Mouse (Mus musculus): ENCODE measurements around the gene Plekhj1. TPM values are rescaled to one million over a fixed set of nuclear protein-coding genes. Genes with fewer than 3 reads are reported as not detected.
"Not testable (repeated sequence)": the region's sequence is repeated elsewhere in the genome, so short reads cannot be mapped to it uniquely, and the experiment has no call there.

Plekhj1 gene
- total and polyA plus RNA-seq, 2 experiments from 2014 or later = 74.4 to 99.4 TPM

GRCm38 (mm10) chr10:80832818-80833217, 34.4 kb upstream of the Plekhj1 start:
- DNase-seq (ENCODE audit: low spot score) (no peak), ATAC-seq (no peak)
- H3K36me3 ChIP-seq (ENCODE audit: insufficient read depth, low read length) = peaks cover 12% of the 10 kb centered on the region
- H3K9me3 ChIP-seq (ENCODE audit: low read length) = no peaks in the 10 kb centered on the region
- no peak for TF ChIP-seq CTCF (IDR thresholded peaks at IDR 0.05; ENCODE audit: low read depth)
- no peak overlapping the region for H3K4me3 ChIP-seq (ENCODE audit: low read length)
- H3K9ac ChIP-seq (replicated peaks; ENCODE audit: low read length) = no peak overlapping the region
- H3K27me3 ChIP-seq (ENCODE audit: insufficient read depth, low read length) = no peaks in the 10 kb centered on the region
- peaks cover 2% of the 10 kb centered on the region; the same call in 1 of the 2 replicates for H3K4me1 ChIP-seq (ENCODE audit: insufficient read depth, low read length)
- H3K4me2 ChIP-seq (ENCODE audit: low read depth, low read length) = no peak overlapping the region
- WGBS = 37% methylated on average over 7 of the region's 7 CpGs
- H3K27ac ChIP-seq = no peak overlapping the region

- peak; percentile 42 for DNase-seq (ENCODE audit: low spot score)
- H3K27me3 ChIP-seq (ENCODE audit: insufficient read depth, low read length) = no peaks in the 10 kb centered on the region
- no peaks in the 10 kb centered on the region for H3K9me3 ChIP-seq (ENCODE audit: low read length)
- no peak overlapping the region for H3K4me2 ChIP-seq (ENCODE audit: low read depth, low read length)
- no peak overlapping the region for H3K9ac ChIP-seq (replicated peaks; ENCODE audit: low read length)
- no peak overlapping the region for H3K27ac ChIP-seq
- 7% methylated on average over 9 of the region's 9 CpGs for WGBS
- ATAC-seq = no peak
- peaks cover 5% of the 10 kb centered on the region; the same call in 1 of the 2 replicates for H3K4me1 ChIP-seq (ENCODE audit: insufficient read depth, low read length)
- peaks cover 12% of the 10 kb centered on the region for H3K36me3 ChIP-seq (ENCODE audit: insufficient read depth, low read length)
- no peak overlapping the region for H3K4me3 ChIP-seq (ENCODE audit: low read length)
- no peak for TF ChIP-seq CTCF (IDR thresholded peaks at IDR 0.05; ENCODE audit: low read depth)
Observed at GRCm38 (mm10) chr10:80831136-80831535, 32.7 kb upstream of the Plekhj1 start.

- no peak overlapping the region for H3K4me3 ChIP-seq (ENCODE audit: low read length)
- TF ChIP-seq CTCF (IDR thresholded peaks at IDR 0.05; ENCODE audit: low read depth) = no peak
- DNase-seq (ENCODE audit: low spot score) (no peak), ATAC-seq (no peak)
- no peaks in the 10 kb centered on the region for H3K27me3 ChIP-seq (ENCODE audit: insufficient read depth, low read length)
- H3K9me3 ChIP-seq (ENCODE audit: low read length) = no peaks in the 10 kb centered on the region
- no peak overlapping the region for H3K9ac ChIP-seq (replicated peaks; ENCODE audit: low read length)
- 47% methylated on average over 1 of the region's 1 CpGs for WGBS
- peaks cover 12% of the 10 kb centered on the region for H3K36me3 ChIP-seq (ENCODE audit: insufficient read depth, low read length)
- no peak overlapping the region for H3K27ac ChIP-seq
- H3K4me2 ChIP-seq (ENCODE audit: low read depth, low read length) = no peak overlapping the region
- peaks cover 5% of the 10 kb centered on the region; the same call in 1 of the 2 replicates for H3K4me1 ChIP-seq (ENCODE audit: insufficient read depth, low read length)
Observed at GRCm38 (mm10) chr10:80829359-80830278, 31.2 kb upstream of the Plekhj1 start.

GRCm38 (mm10) chr10:80828587-80828986, 30.2 kb upstream of the Plekhj1 start:
- 83% methylated on average over 8 of the region's 9 CpGs for WGBS
- Histone ChIP-seq H3K36me3 (ENCODE audit: insufficient read depth, low read length) (peaks cover 12% of the 10 kb centered on the region), H3K4me2 (ENCODE audit: low read depth, low read length) (peak overlapping the region; percentile 94)
- not testable (repeated sequence) for H3K9ac ChIP-seq (replicated peaks; ENCODE audit: low read length); ATAC-seq; H3K9me3 ChIP-seq (ENCODE audit: low read length); DNase-seq (ENCODE audit: low spot score); H3K27me3 ChIP-seq (ENCODE audit: insufficient read depth, low read length); H3K4me3 ChIP-seq (ENCODE audit: low read length); H3K4me1 ChIP-seq (ENCODE audit: insufficient read depth, low read length); H3K27ac ChIP-seq

- H3K4me1 ChIP-seq (ENCODE audit: insufficient read depth, low read length) = peaks cover 5% of the 10 kb centered on the region; the same call in 1 of the 2 replicates
- peaks cover 12% of the 10 kb centered on the region for H3K36me3 ChIP-seq (ENCODE audit: insufficient read depth, low read length)
- no peak for ATAC-seq
- no peaks in the 10 kb centered on the region for H3K9me3 ChIP-seq (ENCODE audit: low read length)
- H3K27ac ChIP-seq = no peak overlapping the region
- WGBS = 72% methylated on average over 10 of the region's 10 CpGs
- peak overlapping the region; percentile 94 for H3K4me2 ChIP-seq (ENCODE audit: low read depth, low read length)
- DNase-seq (ENCODE audit: low spot score) = no peak
- peak overlapping the region; percentile 60 for H3K4me3 ChIP-seq (ENCODE audit: low read length)
- no peaks in the 10 kb centered on the region for H3K27me3 ChIP-seq (ENCODE audit: insufficient read depth, low read length)
- peak overlapping the region; percentile 87 for H3K9ac ChIP-seq (replicated peaks; ENCODE audit: low read length)
- TF ChIP-seq CTCF (IDR thresholded peaks at IDR 0.05; ENCODE audit: low read depth) = no peak
Observed at GRCm38 (mm10) chr10:80827870-80828420, 29.5 kb upstream of the Plekhj1 start.

- Histone ChIP-seq H3K27ac (peak overlapping the region; percentile 92), H3K4me1 (ENCODE audit: insufficient read depth, low read length) (peaks cover 5% of the 10 kb centered on the region; the same call in 1 of the 2 replicates), H3K9me3 (ENCODE audit: low read length) (no peaks in the 10 kb centered on the region), H3K4me2 (ENCODE audit: low read depth, low read length) (peak overlapping the region; percentile 94), H3K9ac (replicated peaks; ENCODE audit: low read length) (peak overlapping the region; percentile 87), H3K27me3 (ENCODE audit: insufficient read depth, low read length) (no peaks in the 10 kb centered on the region), H3K36me3 (ENCODE audit: insufficient read depth, low read length) (peaks cover 12% of the 10 kb centered on the region), H3K4me3 (ENCODE audit: low read length) (peak overlapping the region; percentile 60)
- no peak for TF ChIP-seq CTCF (IDR thresholded peaks at IDR 0.05; ENCODE audit: low read depth)
- DNase-seq (ENCODE audit: low spot score) (no peak), ATAC-seq (no peak)
- 9% methylated on average over 29 of the region's 29 CpGs for WGBS
Observed at GRCm38 (mm10) chr10:80827063-80827869, 28.8 kb upstream of the Plekhj1 start.
